Mouse (Mus musculus) gonadal fat pad, adult 2 months (tissue): Measurements from ENCODE around the gene Plekha4. TPM values are rescaled to one million over a fixed set of nuclear protein-coding genes. Genes with fewer than 3 reads are reported as not detected.

Experiments
- DNase-seq: peaks from one replicate; pipeline ENCODE4 v3.0.0-alpha.2; 2012; ENCODE audit warnings: low read depth
- polyA plus RNA-seq: library from polyadenylated mRNA; depleted of rRNA; stranded (reverse); fragments of >200 nt; gene quantifications from 2 replicates; pipeline ENCODE4 v1.2.3, GENCODE M21; 2012

Plekha4 gene
- polyA plus RNA-seq, 1 experiment, result 13.9 TPM

DNA sequence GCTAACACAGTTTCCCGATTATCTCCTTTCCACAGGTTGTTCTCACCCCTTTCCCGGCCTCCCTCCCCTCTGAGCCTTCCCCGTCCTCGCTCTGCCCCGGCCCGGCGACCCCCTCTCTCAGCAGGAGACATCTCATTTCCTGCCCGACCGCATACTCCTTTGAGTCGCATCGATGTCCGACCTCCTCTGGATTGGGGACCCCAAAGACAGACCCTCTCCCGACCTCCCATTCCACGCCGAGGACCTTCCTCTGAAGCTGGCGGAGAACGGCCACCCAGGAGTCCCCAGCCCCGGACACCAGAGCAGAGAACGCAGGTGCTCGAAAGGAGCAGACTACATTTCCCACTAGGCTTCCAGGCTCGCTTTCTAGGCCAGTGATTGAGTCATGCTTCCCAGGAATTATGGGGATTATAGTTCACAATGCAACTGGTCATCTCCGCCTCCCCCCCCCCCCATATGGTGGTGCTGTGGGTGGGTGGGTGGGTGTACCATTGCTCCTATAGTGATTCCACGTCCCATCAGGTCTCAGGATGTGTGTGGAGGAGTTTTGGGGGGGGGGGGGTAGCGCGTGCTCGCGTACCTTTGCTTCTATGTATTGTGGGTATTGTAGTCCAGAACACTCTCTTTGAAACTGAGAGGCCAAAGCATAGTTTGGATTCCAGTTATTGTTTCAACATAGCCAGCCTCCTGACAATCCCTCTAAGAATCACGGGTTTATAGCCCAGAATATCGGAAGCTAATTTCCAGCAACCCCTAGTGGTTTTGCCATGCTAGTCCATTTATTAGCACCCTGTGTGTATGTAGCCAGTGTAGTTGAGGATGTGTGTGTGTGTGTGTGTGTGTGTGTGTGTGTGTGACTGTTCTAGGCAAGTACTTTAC, 12.3 kb downstream of the Plekha4 start:
- no peak for DNase-seq

DNA sequence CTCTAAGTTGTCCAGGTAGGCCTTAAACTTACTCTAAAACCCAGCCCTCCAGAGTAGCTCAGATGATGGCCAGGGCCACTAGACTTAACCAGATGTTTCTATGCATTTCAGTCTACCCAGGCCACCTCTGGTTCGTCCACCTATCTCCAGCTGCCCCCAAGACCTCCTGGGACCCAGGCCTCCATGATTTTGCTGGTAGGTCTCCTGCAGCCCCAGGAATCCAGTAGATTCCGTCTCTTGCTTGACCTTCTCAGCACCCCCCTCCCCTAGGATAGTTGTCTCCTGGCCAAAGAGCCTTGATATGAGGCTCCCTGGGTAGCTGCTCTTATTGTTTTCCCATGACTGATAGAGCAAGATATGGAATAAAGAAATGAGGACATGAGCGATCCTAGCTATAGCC, 13.0 kb downstream of the Plekha4 start:
- DNase-seq, result no peak

DNA sequence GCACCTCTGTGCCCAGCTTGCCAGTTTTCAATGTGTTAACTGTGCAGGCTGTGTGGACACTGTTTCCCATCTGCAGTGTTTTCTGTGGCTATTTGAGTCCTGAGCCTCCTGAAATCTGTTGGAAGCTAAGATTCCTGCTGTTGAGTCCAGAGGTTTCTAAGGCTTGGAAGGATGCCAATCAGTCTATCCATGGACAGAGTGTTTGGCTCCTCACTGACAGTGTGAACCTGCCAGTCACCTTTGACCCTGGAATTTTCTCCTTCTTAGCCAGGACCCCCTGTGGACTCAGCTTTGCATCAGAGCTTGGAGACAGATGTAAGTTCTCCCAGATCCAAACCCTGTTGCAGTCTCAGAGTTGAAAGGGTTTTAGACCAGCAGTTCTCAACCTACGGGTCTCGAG, 14.1 kb downstream of the Plekha4 start:
- no peak for DNase-seq

DNA sequence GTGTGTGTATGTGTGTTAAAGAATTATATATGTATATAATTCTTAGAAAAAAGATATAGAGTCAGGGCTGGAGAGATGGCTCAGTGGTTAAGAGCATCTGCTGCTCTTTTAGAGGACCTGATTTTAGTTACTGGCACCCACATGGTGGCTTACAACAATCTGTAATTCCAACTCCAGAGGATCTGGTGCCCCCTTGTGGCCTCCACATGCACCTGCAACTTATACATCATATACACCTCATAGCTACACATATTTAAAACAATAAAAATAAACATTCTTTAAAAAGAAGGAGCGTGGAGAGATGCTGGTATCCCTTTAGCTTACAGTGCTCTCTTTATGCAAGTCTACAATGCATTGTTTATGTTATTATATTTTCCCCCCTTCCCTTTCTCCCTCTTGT, 18.4 kb downstream of the Plekha4 start:
- no peak for DNase-seq

DNA sequence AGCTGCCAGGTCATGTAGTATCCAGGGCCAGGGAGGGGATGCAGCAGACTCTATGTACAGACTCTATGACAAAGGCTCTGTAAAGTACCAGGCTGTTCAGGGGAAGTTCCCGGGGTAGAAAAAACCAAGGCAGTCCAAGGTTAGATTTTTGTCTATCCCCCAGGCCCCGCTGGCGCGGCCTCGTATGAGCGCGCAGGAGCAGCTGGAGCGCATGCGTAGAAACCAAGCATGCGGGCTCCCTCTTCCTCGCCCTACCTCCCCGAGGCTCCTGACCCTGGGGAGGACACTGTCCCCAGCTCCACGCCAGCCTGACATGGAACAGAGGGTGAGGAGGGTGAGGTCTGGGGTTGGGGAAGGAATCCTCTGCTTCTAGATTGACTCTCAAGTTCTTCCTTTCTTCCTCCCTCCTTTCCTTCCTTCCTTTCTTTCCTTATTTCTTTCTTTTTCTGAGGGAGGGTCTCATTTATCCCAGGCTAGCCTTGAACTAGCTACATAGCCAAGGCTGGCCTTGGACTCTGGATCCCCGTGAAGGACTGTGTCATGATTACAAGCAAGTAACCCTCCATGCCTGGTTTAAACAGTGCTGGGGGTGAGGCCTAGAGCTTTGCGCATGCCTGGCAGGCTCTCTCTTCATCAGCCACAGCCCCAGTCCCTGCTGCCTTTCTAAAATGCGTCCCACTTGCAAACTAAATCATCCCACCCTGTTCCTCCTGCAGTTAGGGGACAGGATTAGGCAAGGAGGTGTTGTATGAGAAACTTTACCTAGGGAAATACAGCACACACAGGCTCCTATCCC, 23.7 kb downstream of the Plekha4 start:
- DNase-seq, result no peak

DNA sequence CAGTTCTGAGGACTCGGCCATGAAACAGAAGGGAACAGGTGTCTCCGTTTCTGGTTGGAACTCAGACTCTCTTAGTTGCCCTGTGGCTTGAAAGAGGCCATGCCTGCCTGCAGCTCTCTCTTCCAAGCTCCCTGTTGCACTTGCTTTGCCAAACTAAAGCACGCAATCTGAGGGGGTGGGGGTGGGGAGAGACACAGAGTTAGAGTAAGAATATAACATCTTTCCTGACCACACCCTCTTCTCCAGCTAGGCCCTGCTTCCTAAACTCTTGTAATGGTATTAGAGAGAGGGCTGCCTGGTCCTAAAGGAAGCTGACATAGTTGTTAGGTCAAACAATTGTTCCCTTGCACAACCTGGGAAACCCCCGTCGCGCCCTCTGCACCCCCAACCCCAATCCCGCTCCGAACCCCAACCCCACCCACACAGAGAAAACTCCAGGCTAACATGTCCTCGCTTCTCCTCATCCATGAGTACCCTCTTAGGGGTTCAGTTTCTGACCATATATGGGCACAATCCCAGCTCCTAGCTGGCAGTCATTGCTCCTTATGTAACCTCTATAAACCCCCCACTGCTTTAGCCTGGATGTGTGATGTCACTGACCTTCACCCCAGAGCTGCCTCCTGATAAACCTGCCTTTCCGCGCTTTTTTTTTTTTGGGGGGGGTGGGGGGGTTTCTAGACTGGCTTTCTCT, 24.8 kb downstream of the Plekha4 start:
- DNase-seq, result no peak

DNA sequence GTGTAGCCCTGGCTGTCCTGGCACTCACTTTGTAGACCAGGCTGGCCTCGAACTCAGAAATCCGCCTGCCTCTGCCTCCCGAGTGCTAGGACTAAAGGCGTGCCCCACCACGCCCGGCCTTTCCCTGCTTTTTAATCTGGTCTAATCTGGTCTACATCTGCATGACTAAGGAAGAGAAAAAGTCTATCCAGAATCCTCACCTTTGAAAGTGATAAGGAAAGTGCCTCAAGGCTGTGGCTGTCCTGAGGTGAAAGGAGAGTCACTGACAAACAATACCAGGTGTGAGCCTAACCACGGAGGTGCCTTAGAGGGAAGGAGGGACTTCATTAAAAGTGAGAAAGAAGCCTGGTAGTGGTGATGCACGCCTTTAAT, 25.4 kb downstream of the Plekha4 start:
- DNase-seq, result no peak

DNA sequence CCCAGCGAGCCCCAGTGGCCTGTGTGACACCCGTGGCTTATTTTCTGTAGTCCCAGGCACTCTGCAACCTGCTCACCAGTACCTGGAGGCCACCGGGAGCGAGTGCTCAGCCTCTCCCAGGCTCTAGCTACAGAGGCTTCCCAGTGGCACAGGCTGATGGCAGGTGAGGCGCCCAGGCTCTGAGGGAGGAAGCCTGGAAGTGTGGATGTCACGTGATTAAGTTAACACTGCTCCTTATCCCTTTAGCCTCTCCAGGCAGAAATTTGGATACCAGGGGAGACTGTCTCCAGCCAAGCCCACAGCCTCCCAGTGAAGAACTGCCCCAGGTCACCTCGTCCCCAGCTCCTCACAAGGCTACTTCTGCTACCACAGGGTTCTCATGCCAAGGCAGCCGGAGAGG, 27.4 kb downstream of the Plekha4 start:
- no peak for DNase-seq

DNA sequence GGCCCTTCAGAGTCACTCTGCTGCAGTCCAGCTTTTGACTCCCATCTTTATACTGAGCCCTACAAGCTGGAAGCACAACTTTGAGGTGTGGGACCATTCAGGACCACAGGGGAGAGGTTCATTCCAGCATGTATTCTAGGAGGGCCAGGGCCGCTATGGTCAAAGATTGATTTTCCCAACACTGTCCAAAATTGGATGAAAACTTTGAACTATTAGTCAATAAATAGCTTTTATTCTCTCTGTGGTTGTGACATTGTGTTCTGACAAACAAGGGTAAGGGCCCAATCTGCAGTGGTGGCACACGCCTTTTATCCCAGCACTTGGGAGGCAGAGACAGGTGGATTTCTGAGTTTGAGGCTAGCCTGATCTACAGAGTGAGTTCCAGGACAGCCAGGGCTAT, 27.9 kb downstream of the Plekha4 start:
- no peak for DNase-seq

DNA sequence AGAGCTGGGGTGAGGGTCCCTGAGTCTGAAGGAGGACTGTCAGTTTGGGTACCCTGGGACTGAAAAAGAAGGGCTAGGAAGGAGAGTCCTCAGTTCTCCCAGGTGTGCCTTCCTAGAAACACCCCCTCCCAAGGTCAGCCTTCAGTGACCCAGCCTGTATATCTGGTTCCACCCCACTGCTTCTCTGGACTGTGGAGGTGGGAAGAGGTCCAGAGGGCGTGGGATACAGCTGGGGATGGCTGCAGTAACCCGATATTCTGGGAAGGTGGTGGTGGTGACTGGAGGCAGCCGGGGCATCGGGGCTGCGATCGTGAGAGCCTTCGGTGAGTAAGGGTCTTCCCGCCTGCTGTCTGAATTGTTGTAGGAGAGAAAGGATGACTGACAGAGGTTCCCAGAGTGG, 28.6 kb downstream of the Plekha4 start, which contains the start of gene Hsd17b14:
Hsd17b14 (plus strand) TSS at position 150 of the 400 bp plus-strand sequence.
- DNase-seq, result no peak

DNA sequence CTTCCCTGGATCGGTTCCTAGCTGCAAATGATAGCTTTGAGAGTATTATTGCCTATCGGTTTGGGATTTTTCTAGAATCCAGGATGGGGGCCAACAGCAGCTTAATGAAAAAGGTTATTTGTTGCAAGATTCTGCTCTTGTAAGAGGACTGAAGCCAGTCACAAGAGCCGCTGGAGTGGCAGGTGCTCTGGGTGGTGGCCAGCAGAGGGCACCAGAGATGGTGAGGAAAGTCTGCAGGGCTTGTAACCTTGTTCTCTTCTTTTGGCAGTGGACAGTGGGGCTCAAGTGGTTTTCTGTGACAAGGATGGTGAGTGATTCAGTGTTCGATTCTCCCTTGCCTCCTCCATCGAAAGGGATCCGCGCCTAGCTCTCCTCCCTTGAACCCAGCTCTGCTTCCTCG, 29.7 kb downstream of the Plekha4 start:
- no peak for DNase-seq

DNA sequence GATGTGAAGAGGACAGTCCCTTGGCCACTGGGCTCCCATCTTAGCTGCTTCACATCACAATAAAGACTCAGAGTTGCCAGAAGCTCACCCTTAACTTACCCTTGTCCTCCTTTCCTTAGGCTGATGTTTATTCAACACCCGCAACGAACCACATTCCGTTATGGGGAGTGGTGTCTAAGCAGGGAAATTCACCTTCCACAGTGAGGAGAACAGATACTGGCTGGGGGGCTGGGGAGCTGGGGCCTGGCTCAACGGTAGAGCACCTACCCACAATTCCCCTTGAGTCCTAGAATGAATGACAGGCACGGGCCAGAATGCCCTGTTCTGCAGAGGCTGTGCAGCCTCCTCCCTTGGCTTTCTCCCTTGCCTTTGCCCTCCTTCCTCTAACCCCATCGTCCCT, 32.8 kb downstream of the Plekha4 start:
- no peak for DNase-seq

DNA sequence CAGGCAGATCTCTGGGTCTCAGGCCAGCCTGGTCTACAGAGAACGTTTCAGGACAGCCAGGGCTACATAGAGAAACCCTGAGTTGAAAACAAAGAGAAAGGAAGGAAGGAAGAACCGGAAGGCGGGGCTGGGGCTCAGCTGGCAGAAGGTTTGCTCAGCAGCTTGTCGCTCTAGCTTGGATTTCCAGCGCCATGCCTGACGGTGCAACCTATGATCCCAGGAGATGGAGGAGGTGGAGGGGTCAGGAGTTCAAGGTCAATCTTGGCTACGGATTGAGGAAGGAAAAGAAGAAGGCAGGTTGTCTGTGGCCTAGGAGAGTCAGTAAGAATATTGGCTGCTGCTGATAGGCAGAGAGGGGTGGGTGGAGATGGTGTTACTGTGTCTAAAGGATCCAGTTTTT, 34.1 kb downstream of the Plekha4 start:
- DNase-seq, result no peak

DNA sequence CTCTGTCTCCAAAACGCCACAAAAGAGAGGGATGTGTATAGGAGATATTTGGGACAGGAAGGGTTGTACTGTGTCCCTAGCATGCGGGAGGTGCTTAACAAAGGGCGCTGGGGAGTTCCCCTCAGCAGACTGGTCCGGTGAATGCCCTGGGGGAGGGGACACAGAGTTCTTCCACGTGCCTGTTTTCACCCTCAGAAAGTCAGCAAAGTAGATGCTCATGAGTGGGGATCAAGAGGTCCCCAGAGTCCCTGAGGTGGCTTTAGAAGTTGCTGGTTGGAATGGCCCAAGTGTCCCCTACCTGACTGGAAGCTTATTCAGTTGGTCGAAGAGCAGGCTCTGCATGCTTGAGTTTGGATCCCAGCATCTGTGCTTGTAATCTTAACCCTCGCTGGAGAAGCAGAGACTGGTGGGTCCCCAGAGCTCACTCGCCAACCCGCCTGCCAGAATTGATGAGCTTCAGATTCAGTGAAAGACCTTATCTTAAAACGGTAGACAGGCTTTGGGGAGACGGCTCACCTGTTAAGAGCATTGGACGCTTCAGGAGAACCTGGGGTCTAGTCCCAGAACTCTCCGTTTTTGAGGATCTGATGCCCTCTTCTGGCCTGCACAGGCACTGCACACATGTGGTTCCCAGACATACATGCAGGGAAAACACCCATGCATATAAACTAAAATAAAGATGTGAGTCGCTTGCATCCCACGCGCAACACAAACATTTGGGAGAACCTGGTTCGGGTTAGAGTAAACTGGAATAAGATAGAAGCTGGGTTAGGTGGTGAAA, 34.9 kb downstream of the Plekha4 start:
- DNase-seq, result no peak

DNA sequence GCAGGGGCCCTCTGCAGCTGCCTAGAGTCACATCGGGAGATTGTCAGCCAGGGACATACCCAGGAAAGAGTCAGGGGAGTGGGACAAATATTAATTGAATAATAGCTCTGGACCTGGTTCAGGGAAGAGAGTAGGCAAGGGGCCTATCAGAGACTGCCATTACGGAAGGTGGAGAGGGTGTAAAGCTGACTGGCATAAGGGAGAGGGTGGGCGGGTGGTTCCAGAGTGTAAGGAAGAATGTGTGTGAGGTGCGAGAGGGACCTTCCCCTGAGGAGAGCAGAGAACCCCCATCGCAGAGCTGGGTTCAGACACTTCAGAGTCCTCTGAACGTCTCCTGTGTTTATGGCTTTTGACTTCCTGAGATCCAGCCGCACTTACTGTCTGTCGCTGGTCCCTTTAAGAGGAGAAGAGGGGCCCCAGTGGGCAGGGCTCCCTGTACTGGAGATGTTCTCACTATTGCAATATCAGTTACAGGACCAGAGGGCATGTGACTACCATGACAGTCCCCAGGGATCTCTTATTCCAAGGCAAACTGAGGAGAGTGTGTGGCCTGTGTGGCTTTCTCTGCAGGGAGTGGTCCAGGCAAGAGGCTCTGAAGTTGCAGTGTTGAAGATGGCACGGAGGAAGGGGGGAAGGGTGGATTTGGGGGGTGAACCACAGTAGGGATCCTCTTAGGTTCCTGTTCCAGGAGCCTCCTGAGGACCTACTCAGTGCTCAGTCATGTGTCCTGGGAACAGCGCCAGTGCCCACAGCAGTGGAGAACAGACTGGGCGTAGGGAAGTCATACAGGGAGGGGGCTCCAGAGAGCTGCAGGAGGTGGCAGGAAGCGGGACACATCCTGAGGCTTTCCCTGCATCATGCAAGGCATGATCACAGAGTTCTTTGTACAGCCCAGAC, 35.7 kb downstream of the Plekha4 start:
- no peak for DNase-seq

DNA sequence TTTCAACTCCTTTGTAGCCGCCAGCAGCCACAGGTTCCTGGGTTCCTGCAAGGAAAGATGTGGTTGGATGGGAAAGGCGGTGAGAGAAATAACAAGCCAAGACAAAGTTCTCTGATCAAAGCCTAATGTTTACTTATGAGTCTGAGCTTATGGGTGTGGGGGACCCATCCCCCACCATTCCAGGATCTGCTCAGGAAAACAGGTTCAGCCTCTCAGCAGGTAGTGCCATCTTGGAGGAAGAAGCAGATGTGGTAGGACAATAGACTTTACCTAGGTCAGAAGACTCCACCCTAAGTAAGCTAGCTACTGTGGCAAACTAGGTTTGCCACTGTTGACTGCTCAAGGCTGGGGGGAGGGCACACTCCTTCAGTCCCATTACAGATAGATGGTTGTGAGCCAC, 38.7 kb downstream of the Plekha4 start:
- no peak for DNase-seq

DNA sequence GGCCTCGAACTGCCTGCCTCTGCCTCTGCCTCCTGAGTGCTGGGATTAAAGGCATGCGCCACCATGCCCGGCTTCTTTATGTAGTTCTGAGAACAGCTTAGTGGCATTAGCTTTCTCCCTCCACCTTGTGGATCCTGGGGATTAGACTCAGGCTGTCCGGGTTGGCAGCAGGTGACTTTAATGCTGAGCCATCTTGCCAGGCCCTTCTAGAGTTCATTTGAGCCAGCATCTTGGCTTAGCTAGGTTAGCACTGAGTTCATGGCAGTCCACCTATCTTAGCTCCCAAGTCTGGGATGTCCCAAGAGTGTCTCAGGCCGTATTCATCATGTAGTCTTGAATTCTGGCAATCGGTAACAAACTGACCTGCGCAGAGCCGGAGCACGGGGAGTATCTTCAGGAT, 39.3 kb downstream of the Plekha4 start:
- no peak for DNase-seq

DNA sequence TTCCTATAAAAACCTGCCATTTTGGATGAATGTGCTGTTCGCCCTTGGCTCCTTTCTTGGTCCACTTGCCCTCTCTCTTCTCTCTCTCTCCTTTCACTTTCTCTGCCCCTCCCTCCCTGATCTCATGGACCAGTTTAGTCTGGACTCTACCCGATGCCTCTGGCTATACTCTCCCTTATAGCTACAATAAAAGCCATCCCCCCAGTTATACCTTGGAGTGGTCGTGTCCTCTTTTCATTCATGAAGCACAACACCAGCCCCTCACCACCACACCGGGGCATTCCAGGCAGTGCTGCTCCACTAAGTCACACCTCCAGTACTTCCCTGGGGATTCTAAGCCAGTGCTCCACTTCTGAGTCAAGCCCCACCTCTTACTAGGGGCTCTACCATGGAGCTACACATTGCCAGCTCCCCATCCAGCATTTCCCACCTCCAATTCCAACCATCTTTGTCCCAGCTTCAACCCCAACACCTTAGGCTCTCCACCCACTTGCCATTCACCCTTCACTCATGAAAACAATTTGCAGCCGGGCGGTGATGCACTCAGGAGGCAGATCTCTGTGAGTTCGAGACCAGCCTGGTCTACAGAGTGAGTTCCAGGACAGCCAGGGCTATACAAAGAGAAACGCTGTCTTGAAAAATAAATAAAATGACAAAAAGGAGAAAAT, 41.1 kb downstream of the Plekha4 start:
- no peak for DNase-seq

DNA sequence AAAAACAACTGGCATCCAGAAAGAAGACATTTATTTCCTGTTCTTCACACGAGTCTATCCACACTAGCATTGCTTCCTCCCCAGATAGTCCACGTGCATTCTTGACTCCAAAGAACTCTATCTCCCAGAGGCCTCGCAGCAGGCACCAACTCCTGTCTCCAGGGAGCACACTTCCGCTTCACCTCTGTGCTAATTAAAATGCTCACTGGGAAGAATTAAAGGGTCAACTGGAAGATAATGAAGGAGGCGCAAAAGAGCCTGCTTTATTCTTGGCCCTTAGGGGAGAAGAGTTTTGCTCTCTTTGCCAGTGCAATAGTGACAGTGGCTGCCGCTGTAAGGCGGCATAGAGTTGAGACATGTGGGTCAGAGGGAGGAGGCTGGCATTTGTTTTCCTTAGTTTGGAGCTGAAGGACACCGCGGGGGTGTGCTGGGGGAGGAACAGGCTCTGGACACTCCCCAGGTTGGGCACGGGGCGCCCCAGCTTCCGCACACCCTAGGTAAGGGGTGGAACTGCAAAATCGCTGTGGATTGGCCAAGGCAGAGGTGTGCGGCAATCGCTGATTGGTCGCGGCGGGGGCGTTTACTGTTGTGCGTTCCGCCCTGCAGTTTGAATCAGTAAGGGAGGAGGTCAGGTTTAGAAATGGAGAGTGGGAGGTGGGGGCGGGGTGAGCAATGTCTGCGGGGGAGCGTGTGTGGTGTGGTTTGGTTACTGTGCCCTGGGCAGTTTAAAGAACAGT, 41.8 kb downstream of the Plekha4 start:
- peak; percentile 91 for DNase-seq
